Mouse (Mus musculus): ENCODE measurements around the gene Etfdh.
"Not testable (repeated sequence)": the region's sequence is repeated elsewhere in the genome, so short reads cannot be mapped to it uniquely, and the experiment has no call there.

The Etfdh gene

GRCm38 (mm10) chr3:79576865-79577264, 52.4 kb downstream of the Etfdh start:
- DNase-seq (ENCODE audit: low spot score in 2 of 2) = no peak

- no peak for DNase-seq (ENCODE audit: low spot score in 2 of 2)
Observed at GRCm38 (mm10) chr3:79576468-79576816, 52.9 kb downstream of the Etfdh start.

- DNase-seq (ENCODE audit: low spot score in 2 of 2) = no peak
Observed at GRCm38 (mm10) chr3:79575576-79576467, 53.5 kb downstream of the Etfdh start.

- no peak for DNase-seq (ENCODE audit: low spot score in 2 of 2)
Observed at GRCm38 (mm10) chr3:79574336-79574735, 55.0 kb downstream of the Etfdh start.

GRCm38 (mm10) chr3:79573376-79573775, 55.9 kb downstream of the Etfdh start:
- DNase-seq (ENCODE audit: low spot score in 2 of 2) = not testable (repeated sequence)

GRCm38 (mm10) chr3:79572399-79572798, 56.9 kb downstream of the Etfdh start:
- no peak for DNase-seq (ENCODE audit: low spot score in 2 of 2)

GRCm38 (mm10) chr3:79569351-79569681, 60.0 kb downstream of the Etfdh start:
- DNase-seq (ENCODE audit: low spot score in 2 of 2) = no peak

GRCm38 (mm10) chr3:79568629-79569350, 60.5 kb downstream of the Etfdh start:
- no peak for DNase-seq (ENCODE audit: low spot score in 2 of 2)

GRCm38 (mm10) chr3:79567703-79568362, 61.5 kb downstream of the Etfdh start, which contains the start of gene Fnip2:
Gene Fnip2, minus strand, starts transcription at chr3:79567796.
- DNase-seq (ENCODE audit: low spot score in 2 of 2) = peak; percentile 82 to 86

GRCm38 (mm10) chr3:79566716-79567691, 62.3 kb downstream of the Etfdh start:
- peak; percentile 26 to 37 for DNase-seq (ENCODE audit: low spot score in 2 of 2)

GRCm38 (mm10) chr3:79564875-79565606, 64.3 kb downstream of the Etfdh start:
- DNase-seq (ENCODE audit: low spot score in 2 of 2) = no peak

- DNase-seq (ENCODE audit: low spot score in 2 of 2) = no peak
Observed at GRCm38 (mm10) chr3:79563511-79563910, 65.8 kb downstream of the Etfdh start.

GRCm38 (mm10) chr3:79561784-79562715, 67.2 kb downstream of the Etfdh start:
- DNase-seq (ENCODE audit: low spot score in 2 of 2) = no peak

- DNase-seq (ENCODE audit: low spot score in 2 of 2) = no peak
Observed at GRCm38 (mm10) chr3:79560555-79560954, 68.7 kb downstream of the Etfdh start.

- no peak for DNase-seq (ENCODE audit: low spot score in 2 of 2)
Observed at GRCm38 (mm10) chr3:79559773-79560045, 69.6 kb downstream of the Etfdh start.

- DNase-seq (ENCODE audit: low spot score in 2 of 2) = peak; percentile 55 to 62
Observed at GRCm38 (mm10) chr3:79559021-79559772, 70.1 kb downstream of the Etfdh start.

- no peak for DNase-seq (ENCODE audit: low spot score in 2 of 2)
Observed at GRCm38 (mm10) chr3:79555061-79555460, 74.2 kb downstream of the Etfdh start.
